Mouse (Mus musculus): ENCODE measurements at regions not wholly inside any gene's neighbourhood (a gene's known extent, or its start where the extent isn't known, plus 50 kb on each side); places are given as distances from the start of the nearest gene placed in this dataset.

- TF ChIP-seq CTCF (IDR thresholded peaks at IDR 0.05; ENCODE audit: low read depth): no peak
- TF ChIP-seq EP300 (IDR thresholded peaks at IDR 0.05; ENCODE audit: low read depth): no peak
These were observed 215.6 kb upstream of the Ubash3b start for GRCm38 (mm10) chr9:41376948-41377700.
